Mouse (Mus musculus): ENCODE measurements around the gene Plcl2. TPM values are rescaled to one million over a fixed set of nuclear protein-coding genes. Genes with fewer than 3 reads are reported as not detected.

Gene Plcl2
- polyA plus RNA-seq, 1 experiment from 2014 or later = 5.6 TPM

- 65% methylated on average over 2 of the region's 2 CpGs for WGBS
- no peak for ATAC-seq (ENCODE audit: insufficient read depth)
Observed at GRCm38 (mm10) chr17:50726265-50726664, 217.1 kb downstream of the Plcl2 start.

GRCm38 (mm10) chr17:50729031-50729430 is 219.8 kb downstream of the Plcl2 start:
- DNase-seq (no peak), ATAC-seq (ENCODE audit: insufficient read depth) (no peak)
- no peaks in the 10 kb centered on the region for H3K4me1 ChIP-seq (ENCODE audit: insufficient read depth)
- H3K4me3 ChIP-seq (ENCODE audit: low read depth, low read length) = no peak overlapping the region
- H3K27me3 ChIP-seq (ENCODE audit: insufficient read depth, low read length) = no peaks in the 10 kb centered on the region
- no peaks in the 10 kb centered on the region for H3K36me3 ChIP-seq (ENCODE audit: insufficient read depth)
- no peak overlapping the region for H3K4me2 ChIP-seq
- no peaks in the 10 kb centered on the region for H3K9me3 ChIP-seq (ENCODE audit: low read depth, low read length)
- H3K9ac ChIP-seq = no peak overlapping the region
- TF ChIP-seq CTCF (IDR thresholded peaks at IDR 0.05; ENCODE audit: low read depth) = no peak
- no peak overlapping the region for H3K27ac ChIP-seq (ENCODE audit: low read depth)
- WGBS = 95% methylated on average over 2 of the region's 2 CpGs

More at GRCm38 (mm10) chr17:50726265-50726664, 217.1 kb downstream of the Plcl2 start:
- TF ChIP-seq CTCF (IDR thresholded peaks at IDR 0.05; ENCODE audit: low read depth) = no peak
- Histone ChIP-seq H3K36me3 (ENCODE audit: insufficient read depth) (no peaks in the 10 kb centered on the region), H3K27me3 (ENCODE audit: insufficient read depth, low read length) (no peaks in the 10 kb centered on the region), H3K4me1 (ENCODE audit: insufficient read depth) (no peaks in the 10 kb centered on the region), H3K4me3 (ENCODE audit: low read depth, low read length) (no peak overlapping the region), H3K9ac (no peak overlapping the region), H3K27ac (ENCODE audit: low read depth) (no peak overlapping the region), H3K9me3 (ENCODE audit: low read depth, low read length) (no peaks in the 10 kb centered on the region), H3K4me2 (no peak overlapping the region)
- no peak for DNase-seq

- ATAC-seq (ENCODE audit: insufficient read depth) (no peak), DNase-seq (no peak)
Observed at GRCm38 (mm10) chr17:50729577-50729976, 220.4 kb downstream of the Plcl2 start.

DNA sequence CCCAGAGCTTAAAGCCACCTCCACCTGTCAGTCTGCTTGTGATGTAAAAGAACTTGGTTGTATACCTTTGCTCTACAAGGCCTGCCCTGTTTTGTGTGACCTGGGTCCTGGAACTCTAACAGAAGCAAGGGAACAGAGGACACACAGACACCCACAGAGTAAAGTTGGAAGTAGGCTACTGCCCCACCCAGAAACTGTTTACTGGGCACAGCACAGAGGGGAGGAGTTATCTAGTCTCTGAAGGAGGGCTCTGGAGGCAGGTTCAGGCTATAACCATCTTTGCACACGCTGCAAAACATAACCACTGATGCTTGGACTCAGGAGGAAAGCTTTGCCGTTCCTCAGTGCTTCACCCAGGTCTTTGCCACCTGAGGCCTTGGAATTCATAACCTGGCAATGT is 221.7 kb downstream of the Plcl2 start:
- WGBS = 80% methylated on average over 2 of the region's 2 CpGs
- ATAC-seq (ENCODE audit: insufficient read depth) (no peak), DNase-seq (no peak)
- H3K36me3 ChIP-seq (ENCODE audit: insufficient read depth) = no peaks in the 10 kb centered on the region
- no peaks in the 10 kb centered on the region for H3K27me3 ChIP-seq (ENCODE audit: insufficient read depth, low read length)
- H3K9ac ChIP-seq = no peak overlapping the region
- TF ChIP-seq CTCF (IDR thresholded peaks at IDR 0.05; ENCODE audit: low read depth) = no peak
- H3K4me3 ChIP-seq (ENCODE audit: low read depth, low read length) = no peak overlapping the region
- no peaks in the 10 kb centered on the region for H3K9me3 ChIP-seq (ENCODE audit: low read depth, low read length)
- peaks cover 5% of the 10 kb centered on the region; the same call in 1 of the 2 replicates for H3K4me1 ChIP-seq (ENCODE audit: insufficient read depth)
- no peak overlapping the region for H3K4me2 ChIP-seq
- H3K27ac ChIP-seq (ENCODE audit: low read depth) = no peak overlapping the region

More at GRCm38 (mm10) chr17:50729577-50729976, 220.4 kb downstream of the Plcl2 start:
- no peak overlapping the region for H3K4me2 ChIP-seq
- H3K27ac ChIP-seq (ENCODE audit: low read depth) = no peak overlapping the region
- H3K36me3 ChIP-seq (ENCODE audit: insufficient read depth) = no peaks in the 10 kb centered on the region
- no peaks in the 10 kb centered on the region for H3K9me3 ChIP-seq (ENCODE audit: low read depth, low read length)
- no peaks in the 10 kb centered on the region for H3K27me3 ChIP-seq (ENCODE audit: insufficient read depth, low read length)
- TF ChIP-seq CTCF (IDR thresholded peaks at IDR 0.05; ENCODE audit: low read depth) = no peak
- H3K4me1 ChIP-seq (ENCODE audit: insufficient read depth) = no peaks in the 10 kb centered on the region
- WGBS = 83% methylated on average over 6 of the region's 6 CpGs
- no peak overlapping the region for H3K9ac ChIP-seq
- H3K4me3 ChIP-seq (ENCODE audit: low read depth, low read length) = no peak overlapping the region

DNA sequence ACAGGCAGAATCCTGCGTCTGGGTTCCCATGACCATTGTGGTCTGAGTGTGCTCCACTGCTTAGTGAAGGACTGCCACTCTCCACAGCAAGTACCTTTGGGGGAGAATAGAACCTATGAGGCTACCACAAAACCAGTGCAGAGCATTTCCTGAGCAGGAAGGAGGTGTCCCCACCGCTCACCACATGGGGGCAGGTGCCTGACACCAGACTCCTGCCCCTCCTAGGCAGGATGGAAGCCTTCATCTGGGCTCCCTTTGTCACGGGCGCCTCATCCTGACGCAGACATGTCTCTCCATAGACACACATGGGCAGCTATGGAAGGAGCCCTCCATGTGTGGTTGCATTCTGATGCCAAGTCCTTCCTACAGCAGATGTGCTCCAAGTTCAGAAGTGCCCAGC is 222.7 kb downstream of the Plcl2 start:
- H3K27ac ChIP-seq (ENCODE audit: low read depth) = no peak overlapping the region
- H3K9me3 ChIP-seq (ENCODE audit: low read depth, low read length) = no peaks in the 10 kb centered on the region
- H3K4me3 ChIP-seq (ENCODE audit: low read depth, low read length) = no peak overlapping the region
- 92% methylated on average over 5 of the region's 5 CpGs for WGBS
- ATAC-seq (ENCODE audit: insufficient read depth) (no peak), DNase-seq (no peak)
- H3K4me2 ChIP-seq = no peak overlapping the region
- no peaks in the 10 kb centered on the region for H3K36me3 ChIP-seq (ENCODE audit: insufficient read depth)
- peaks cover 11% of the 10 kb centered on the region; the same call in 1 of the 2 replicates for H3K4me1 ChIP-seq (ENCODE audit: insufficient read depth)
- no peak for TF ChIP-seq CTCF (IDR thresholded peaks at IDR 0.05; ENCODE audit: low read depth)
- no peaks in the 10 kb centered on the region for H3K27me3 ChIP-seq (ENCODE audit: insufficient read depth, low read length)
- no peak overlapping the region for H3K9ac ChIP-seq

DNA sequence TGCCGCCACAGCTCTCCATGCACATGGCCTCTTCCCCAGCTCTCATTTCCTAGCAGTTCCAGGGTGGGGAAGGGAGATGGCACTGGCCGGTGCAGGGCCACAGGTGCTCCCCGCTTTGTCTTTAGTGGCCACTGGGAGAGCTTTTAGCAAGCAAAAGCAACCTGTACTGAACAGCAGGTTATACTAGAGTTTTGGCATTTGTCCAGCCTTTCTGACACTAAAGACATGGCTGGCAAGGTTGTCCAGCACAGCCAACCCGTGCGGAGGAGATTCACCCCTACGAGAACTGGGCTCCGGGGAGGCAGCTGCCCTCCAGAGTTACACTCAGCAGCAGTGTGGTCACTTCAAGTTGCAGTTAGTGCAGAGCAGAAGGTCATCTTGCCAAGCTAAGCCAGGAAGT is 224.2 kb downstream of the Plcl2 start:
- Histone ChIP-seq H3K27ac (ENCODE audit: low read depth) (no peak overlapping the region), H3K9ac (no peak overlapping the region), H3K4me1 (ENCODE audit: insufficient read depth) (peaks cover 11% of the 10 kb centered on the region; the same call in 1 of the 2 replicates), H3K36me3 (ENCODE audit: insufficient read depth) (no peaks in the 10 kb centered on the region), H3K9me3 (ENCODE audit: low read depth, low read length) (no peaks in the 10 kb centered on the region), H3K4me3 (ENCODE audit: low read depth, low read length) (no peak overlapping the region), H3K4me2 (no peak overlapping the region), H3K27me3 (ENCODE audit: insufficient read depth, low read length) (no peaks in the 10 kb centered on the region)
- WGBS = 86% methylated on average over 7 of the region's 7 CpGs
- no peak for ATAC-seq (ENCODE audit: insufficient read depth)
- TF ChIP-seq CTCF (IDR thresholded peaks at IDR 0.05; ENCODE audit: low read depth) = no peak
- no peak for DNase-seq

DNA sequence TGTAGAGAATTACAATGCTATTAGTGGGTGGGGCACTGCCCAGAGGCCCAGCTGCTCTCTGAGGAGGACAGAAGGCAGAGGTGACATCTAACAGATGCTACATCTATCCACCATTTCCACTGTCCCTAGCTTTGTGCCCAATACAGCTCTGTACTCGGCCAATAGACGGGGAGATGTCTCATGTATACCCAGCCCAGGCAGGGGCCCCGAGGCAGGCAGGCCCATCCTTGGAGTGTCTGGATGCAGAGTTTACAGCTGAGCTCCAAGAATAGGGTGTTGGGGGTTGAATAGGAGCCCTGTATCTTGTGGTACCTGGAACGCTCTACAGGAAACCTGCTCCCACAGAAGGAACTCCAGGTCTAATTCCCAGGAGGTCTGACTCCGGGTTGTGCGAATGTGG is 225.6 kb downstream of the Plcl2 start:
- Histone ChIP-seq H3K4me1 (ENCODE audit: insufficient read depth) (peaks cover 11% of the 10 kb centered on the region; the same call in 1 of the 2 replicates), H3K4me2 (no peak overlapping the region), H3K27ac (ENCODE audit: low read depth) (peak overlapping the region; percentile 66; the same call in 1 of the 2 replicates), H3K9me3 (ENCODE audit: low read depth, low read length) (no peaks in the 10 kb centered on the region), H3K4me3 (ENCODE audit: low read depth, low read length) (no peak overlapping the region), H3K9ac (no peak overlapping the region), H3K27me3 (ENCODE audit: insufficient read depth, low read length) (no peaks in the 10 kb centered on the region), H3K36me3 (ENCODE audit: insufficient read depth) (no peaks in the 10 kb centered on the region)
- DNase-seq (no peak), ATAC-seq (ENCODE audit: insufficient read depth) (peak; percentile 22; the same call in 1 of the 2 replicates)
- WGBS = 91% methylated on average over 6 of the region's 6 CpGs
- TF ChIP-seq CTCF (IDR thresholded peaks at IDR 0.05; ENCODE audit: low read depth) = no peak
